Mouse (Mus musculus): ENCODE measurements at regions not wholly inside any gene's neighbourhood (a gene's known extent, or its start where the extent isn't known, plus 50 kb on each side); places are given as distances from the start of the nearest gene placed in this dataset.

DNA sequence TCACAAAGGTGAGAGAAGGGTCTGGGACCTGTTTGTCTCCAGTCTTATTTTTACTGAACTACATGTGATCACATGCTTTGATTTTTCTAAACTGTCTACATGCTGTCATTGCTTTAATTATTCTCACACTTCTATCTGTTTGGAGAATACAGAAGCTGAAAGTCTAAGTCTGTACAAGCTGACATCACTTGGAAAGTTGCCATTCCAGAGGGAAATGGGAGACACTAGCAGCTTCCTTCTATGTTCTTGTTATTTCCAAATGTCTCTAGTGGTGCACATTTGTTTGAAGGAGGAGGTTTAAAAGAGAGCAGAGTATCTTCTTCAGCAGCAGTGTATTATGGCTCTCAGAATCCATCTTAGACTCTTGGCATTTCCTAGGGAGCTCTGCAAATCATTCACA, 73.2 kb upstream of the Ghitm start:
- TF ChIP-seq CTCF (IDR thresholded peaks at IDR 0.05; ENCODE audit: borderline replicate concordance, extremely low read depth, insufficient read depth, insufficient read length), result no peak
- TF ChIP-seq POLR2A (IDR thresholded peaks at IDR 0.05; ENCODE audit: borderline replicate concordance, extremely low read depth, insufficient read depth, insufficient read length, poor library complexity, severe bottlenecking), result no peak

Data from brain, embryonic 14.5 days (tissue).